Comparison of ENCODE assay signal across 8 mouse cellular contexts in genomic region chr4:137484586-137484985, GRCm38 (mm10). TPM values are rescaled to one million over a fixed set of nuclear protein-coding genes. Genes with fewer than 3 reads are reported as not detected.
DNase-seq lines count a peak whose midpoint lies in the region; ATAC-seq and TF ChIP-seq lines count a peak whose summit lies in the region.
"Had no signal": no experiment of that assay in that cellular context is flagged by ENCODE, and none has a peak within 500 bp of the region (broad histone marks: within the 10 kb centered on the region; RNA-seq: fewer than 3 reads in every experiment).

No protein-coding gene starts in this region.

- H3K9ac ChIP-seq in forebrain, embryonic 15.5 days (replicated peaks): no peak overlapping the region
- H3K9ac ChIP-seq in intestine, postnatal 0 days (ENCODE audit: low read depth, low read length): no peak overlapping the region

- H3K4me1 ChIP-seq in forebrain, embryonic 15.5 days: peaks cover 39% of the 10 kb centered on the region
- H3K4me1 ChIP-seq in intestine, postnatal 0 days (replicated peaks; ENCODE audit: control insufficient read depth, insufficient read depth, low read length): peaks cover 28% of the 10 kb centered on the region

- ATAC-seq in forebrain, embryonic 15.5 days (replicated peaks): peak; percentile 13; the same call in 1 of the 2 replicates
- no peak for ATAC-seq in intestine, postnatal 0 days

- DNase-seq in MN1 (ENCODE audit: low spot score) (peak; percentile 84), adipocyte (ENCODE audit: low spot score) (peak; percentile 80)
- peak; percentile 72 for DNase-seq in lung, postnatal 10 days
- DNase-seq in frontal cortex, postnatal 10 days (ENCODE audit: low spot score in 2 of 2): no peak
- no peak for DNase-seq in T-cell, adult 2 months (ENCODE audit: low spot score)

- H3K27me3 ChIP-seq in forebrain, embryonic 15.5 days: no peaks in the 10 kb centered on the region
- H3K27me3 ChIP-seq in intestine, postnatal 0 days (replicated peaks; ENCODE audit: control insufficient read depth, insufficient read depth, low read length): no peaks in the 10 kb centered on the region

- WGBS in forebrain, embryonic 15.5 days: 57% methylated on average over 7 of the region's 7 CpGs
- 68% methylated on average over 7 of the region's 7 CpGs for WGBS in intestine, postnatal 0 days

- 0 out of 2 replicates have a peak, but pooled peaks have one; percentile 9 for TF ChIP-seq CTCF in intestine, postnatal 0 days (IDR thresholded peaks at IDR 0.05; ENCODE audit: low read depth)

- no peaks in the 10 kb centered on the region for H3K36me3 ChIP-seq in forebrain, embryonic 15.5 days
- H3K36me3 ChIP-seq in intestine, postnatal 0 days (ENCODE audit: control insufficient read depth, insufficient read depth): no peaks in the 10 kb centered on the region

- no peak overlapping the region for H3K4me2 ChIP-seq in forebrain, embryonic 15.5 days (replicated peaks)
- no peak overlapping the region for H3K4me2 ChIP-seq in intestine, postnatal 0 days (replicated peaks; ENCODE audit: low read depth)

- no peaks in the 10 kb centered on the region for H3K9me3 ChIP-seq in forebrain, embryonic 15.5 days
- no peaks in the 10 kb centered on the region for H3K9me3 ChIP-seq in intestine, postnatal 0 days (ENCODE audit: control insufficient read depth)

- peak overlapping the region; percentile 12; the same call in 1 of the 2 replicates for H3K27ac ChIP-seq in forebrain, embryonic 15.5 days (replicated peaks)
- H3K27ac ChIP-seq in intestine, postnatal 0 days (ENCODE audit: low read depth, low read length): no peak overlapping the region

- H3K4me3 ChIP-seq in forebrain, embryonic 15.5 days: no peak overlapping the region
- no peak overlapping the region for H3K4me3 ChIP-seq in intestine, postnatal 0 days (ENCODE audit: low read depth, low read length)

RNA-seq across cellular contexts. Expression of gene Hspg2, which starts 16.0 kb away (rescaled TPM):
- 3.7 and 4.2 TPM in 2 replicates for polyA plus RNA-seq in forebrain, embryonic 15.5 days (2015; fragmentation: Nextera tagmentation; extraction: Ambion mirVana)
- polyA plus RNA-seq in intestine, postnatal 0 days (2015; fragmentation: Nextera tagmentation; extraction: Ambion mirVana): 16.3 and 16.4 TPM in 2 replicates

RNA-seq across cellular contexts. Expression of gene 1700013G24Rik, which starts 31.5 kb away (rescaled TPM):
- polyA plus RNA-seq in forebrain, embryonic 15.5 days (2015; fragmentation: Nextera tagmentation; extraction: Ambion mirVana): not detected in 2 replicates
- not detected in 2 replicates for polyA plus RNA-seq in intestine, postnatal 0 days (2015; fragmentation: Nextera tagmentation; extraction: Ambion mirVana)
- polyA plus RNA-seq: large intestine, adult 2 months had no signal

RNA-seq across cellular contexts. Expression of gene Cela3b, which starts 54.2 kb away (rescaled TPM):
- not detected in 2 replicates for polyA plus RNA-seq in forebrain, embryonic 15.5 days (2015; fragmentation: Nextera tagmentation; extraction: Ambion mirVana)
- polyA plus RNA-seq in intestine, postnatal 0 days (2015; fragmentation: Nextera tagmentation; extraction: Ambion mirVana): 9.1 and 13.6 TPM in 2 replicates

Comparison
In these comparisons a context has a peak if more than half of its experiments do, and no peak if none do; other contexts are left out.
1. DNase-seq: peak in MN1 (single experiment), adipocyte (single experiment) and lung, postnatal 10 days (single experiment); none in frontal cortex, postnatal 10 days (0 of 2) and T-cell, adult 2 months (single experiment).
2. RNA of gene Cela3b, which starts 54.2 kb away (polyA plus RNA-seq): 9.1 to 13.6 TPM in intestine, postnatal 0 days; not detected in forebrain, embryonic 15.5 days; every median in the first group is over 10 times any median in the second.